Mouse (Mus musculus) lung, postnatal 36 days (tissue): ENCODE measurements around the gene Lrba.

ENCODE experiments used
- DNase-seq: peaks from one replicate; pipeline ENCODE4 v3.0.0; 2022; ENCODE audit warnings: mixed read lengths

Gene Lrba

GRCm38 (mm10) chr3:86761095-86762035 is 536.9 kb downstream of the Lrba start:
- peak; percentile 81 for DNase-seq

- DNase-seq: no peak
Measured at GRCm38 (mm10) chr3:86762036-86762415, 537.5 kb downstream of the Lrba start.

- DNase-seq: no peak
Measured at GRCm38 (mm10) chr3:86762456-86762855, 538.0 kb downstream of the Lrba start.

- no peak for DNase-seq
Measured at GRCm38 (mm10) chr3:86768553-86768952, 544.1 kb downstream of the Lrba start.

GRCm38 (mm10) chr3:86768969-86769368 is 544.5 kb downstream of the Lrba start:
- no peak for DNase-seq

- DNase-seq: peak; percentile 46
Measured at GRCm38 (mm10) chr3:86774566-86775443, 550.3 kb downstream of the Lrba start.

- no peak for DNase-seq
Measured at GRCm38 (mm10) chr3:86775444-86775828, 551.0 kb downstream of the Lrba start.

GRCm38 (mm10) chr3:86779704-86780103 is 555.2 kb downstream of the Lrba start:
- DNase-seq: peak; percentile 76

- DNase-seq: no peak
Measured at GRCm38 (mm10) chr3:86784051-86784450, 559.6 kb downstream of the Lrba start.

- no peak for DNase-seq
Measured at GRCm38 (mm10) chr3:86784930-86785329, 560.5 kb downstream of the Lrba start.

- no peak for DNase-seq
Measured at GRCm38 (mm10) chr3:86786280-86786679, 561.8 kb downstream of the Lrba start.

GRCm38 (mm10) chr3:86786845-86787351 is 562.4 kb downstream of the Lrba start:
- DNase-seq: peak; percentile 48

- DNase-seq: no peak
Measured at GRCm38 (mm10) chr3:86787423-86788123, 563.1 kb downstream of the Lrba start.

GRCm38 (mm10) chr3:86788711-86789110 is 564.2 kb downstream of the Lrba start:
- DNase-seq: peak; percentile 87

GRCm38 (mm10) chr3:86789752-86790151 is 565.3 kb downstream of the Lrba start:
- DNase-seq: no peak

GRCm38 (mm10) chr3:86793264-86793663 is 568.8 kb downstream of the Lrba start:
- peak; percentile 15 for DNase-seq

- DNase-seq: peak; percentile 77
Measured at GRCm38 (mm10) chr3:86793720-86794191, 569.3 kb downstream of the Lrba start.

GRCm38 (mm10) chr3:86796716-86797115 is 572.2 kb downstream of the Lrba start:
- peak; percentile 18 for DNase-seq

- no peak for DNase-seq
Measured at GRCm38 (mm10) chr3:86797871-86798460, 573.5 kb downstream of the Lrba start.

- DNase-seq: no peak
Measured at GRCm38 (mm10) chr3:86799041-86799440, 574.6 kb downstream of the Lrba start.

- no peak for DNase-seq
Measured at GRCm38 (mm10) chr3:86800841-86801240, 576.4 kb downstream of the Lrba start.

GRCm38 (mm10) chr3:86802825-86803224 is 578.3 kb downstream of the Lrba start:
- DNase-seq: no peak
